Comparison of ENCODE assay signal across 16 mouse cellular contexts in genomic region chr4:86726141-86726540, GRCm38 (mm10).
"Had no signal": no experiment of that assay in that cellular context is flagged by ENCODE, and none has a peak within 500 bp of the region (broad histone marks: within the 10 kb centered on the region; RNA-seq: fewer than 3 reads in every experiment).

No protein-coding gene starts in this region.

- DNase-seq: heart, postnatal 10 days; heart, postnatal 14 days; heart, postnatal 36 days; heart, postnatal 4 days; kidney, adult 11 months; kidney, adult 18-20 months; kidney, adult 2 months; kidney, adult 8-10 months; kidney, adult 9 months; kidney, postnatal 10 days; kidney, postnatal 14 days; kidney, postnatal 25 days; kidney, postnatal 36 days; kidney, postnatal 4 days; layer of hippocampus, adult 9-11 months; layer of hippocampus, postnatal 36 days had no signal
